Comparison of ENCODE assay signal across 8 mouse cellular contexts in genomic region chr7:4812303-4813104, GRCm38 (mm10). TPM values are rescaled to one million over a fixed set of nuclear protein-coding genes. Genes with fewer than 3 reads are reported as not detected.
DNase-seq lines count a peak whose midpoint lies in the region; ATAC-seq lines count a peak whose summit lies in the region.

Gene Ube2s (minus strand): TSS chr7:4812590.

- peak within 1 kb of the TSS; percentile 96 for H3K27ac ChIP-seq in brown adipose tissue, adult 24 weeks (replicated peaks; ENCODE audit: low read depth, low read length)
- peak within 1 kb of the TSS; percentile 97 for H3K27ac ChIP-seq in heart, embryonic 13.5 days (replicated peaks)
- peak within 1 kb of the TSS; percentile 89 for H3K27ac ChIP-seq in liver, embryonic 12.5 days
- H3K27ac ChIP-seq in stomach, embryonic 15.5 days, result peak within 1 kb of the TSS; percentile 99

- H3K9ac ChIP-seq in heart, embryonic 13.5 days, result peak within 1 kb of the TSS; percentile 99
- peak within 1 kb of the TSS; percentile 98 for H3K9ac ChIP-seq in liver, embryonic 12.5 days
- H3K9ac ChIP-seq in stomach, embryonic 15.5 days, result peak within 1 kb of the TSS; percentile 97

- no peaks in the 10 kb centered on the region for H3K9me3 ChIP-seq in heart, embryonic 13.5 days
- H3K9me3 ChIP-seq in liver, embryonic 12.5 days (replicated peaks), result no peaks in the 10 kb centered on the region
- H3K9me3 ChIP-seq in stomach, embryonic 15.5 days, result no peaks in the 10 kb centered on the region

- peaks cover 35% of the 10 kb centered on the region for H3K36me3 ChIP-seq in heart, embryonic 13.5 days
- H3K36me3 ChIP-seq in liver, embryonic 12.5 days, result peaks cover 38% of the 10 kb centered on the region
- peaks cover 14% of the 10 kb centered on the region for H3K36me3 ChIP-seq in stomach, embryonic 15.5 days

- peak; percentile 97 for ATAC-seq in heart, embryonic 13.5 days (ENCODE audit: extremely low read depth, insufficient number of reproducible peaks, low FRiP score, low TSS enrichment)
- peak; percentile 98 for ATAC-seq in liver, embryonic 12.5 days
- peak; percentile 99 for ATAC-seq in stomach, embryonic 15.5 days (ENCODE audit: insufficient read depth, low FRiP score, low read depth)

- DNase-seq in CD4-positive, CD25-positive, alpha-beta regulatory T cell, adult 2 months (ENCODE audit: low read depth, low spot score), result peak; percentile 99
- DNase-seq in fat pad, adult 2 months (ENCODE audit: extremely low read depth, low read depth, low spot score), result peak; percentile 99
- DNase-seq in kidney, postnatal 10 days, result peak; percentile 99
- peak; percentile 97 to 99 for DNase-seq in natural killer cell, adult 2 months (ENCODE audit: low spot score in 2 of 2)

- peak within 1 kb of the TSS; percentile 89 for H3K4me2 ChIP-seq in heart, embryonic 13.5 days
- peak within 1 kb of the TSS; percentile 78 for H3K4me2 ChIP-seq in liver, embryonic 12.5 days
- peak within 1 kb of the TSS; percentile 73 for H3K4me2 ChIP-seq in stomach, embryonic 15.5 days

- WGBS in heart, embryonic 13.5 days, result under 1% methylated on average over 62 of the region's 62 CpGs
- WGBS in liver, embryonic 12.5 days (ENCODE audit: insufficient replicate concordance), result under 1% methylated on average over 62 of the region's 62 CpGs
- WGBS in stomach, embryonic 15.5 days, result under 1% methylated on average over 62 of the region's 62 CpGs

- peak within 1 kb of the TSS; percentile 76 for H3K4me3 ChIP-seq in brown adipose tissue, adult 24 weeks (ENCODE audit: insufficient read depth, low read depth, low read length)
- peak within 1 kb of the TSS; percentile 95 for H3K4me3 ChIP-seq in heart, embryonic 13.5 days
- H3K4me3 ChIP-seq in liver, embryonic 12.5 days, result peak within 1 kb of the TSS; percentile 90
- peak within 1 kb of the TSS; percentile 86 for H3K4me3 ChIP-seq in stomach, embryonic 15.5 days (replicated peaks)

- no peaks in the 10 kb centered on the region for H3K27me3 ChIP-seq in heart, embryonic 13.5 days (replicated peaks)
- 0 out of 2 replicates have a peak, but pooled peaks cover 4% of the 10 kb centered on the region for H3K27me3 ChIP-seq in liver, embryonic 12.5 days (replicated peaks)
- no peaks in the 10 kb centered on the region for H3K27me3 ChIP-seq in stomach, embryonic 15.5 days (replicated peaks)

- H3K4me1 ChIP-seq in brown adipose tissue, adult 24 weeks (ENCODE audit: control insufficient read depth, insufficient read depth, insufficient read length, low read length), result 0 out of 2 replicates have a peak, but pooled peaks cover 3% of the 10 kb centered on the region
- peaks cover 36% of the 10 kb centered on the region for H3K4me1 ChIP-seq in heart, embryonic 13.5 days
- peaks cover 42% of the 10 kb centered on the region for H3K4me1 ChIP-seq in liver, embryonic 12.5 days
- H3K4me1 ChIP-seq in stomach, embryonic 15.5 days, result peaks cover 26% of the 10 kb centered on the region

RNA-seq across cellular contexts. Expression of gene Ube2s, which starts in this region (rescaled TPM):
- polyA plus RNA-seq in brown adipose tissue, adult 24 weeks (2012; ENCODE audit: insufficient read depth, insufficient read length, missing spikeins), result 64.5 and 67.8 TPM in 2 replicates
- 327 and 359 TPM in 2 replicates for polyA plus RNA-seq in heart, embryonic 13.5 days (2015; fragmentation: Nextera tagmentation; extraction: Ambion mirVana)
- polyA plus RNA-seq in liver, embryonic 12.5 days (2016; fragmentation: Nextera tagmentation; extraction: Ambion mirVana), result 353 and 370 TPM in 2 replicates
- 306 and 315 TPM in 2 replicates for polyA plus RNA-seq in stomach, embryonic 15.5 days (2015; fragmentation: Nextera tagmentation; extraction: Ambion mirVana)

Comparison
In these comparisons a context has a peak if more than half of its experiments do, and no peak if none do; other contexts are left out.
1. Peak in every context shown above with its lines: DNase-seq, ATAC-seq, H3K4me3 ChIP-seq and H3K27ac ChIP-seq.